21 mouse cellular contexts compared by ENCODE assay signal in the genomic region with DNA sequence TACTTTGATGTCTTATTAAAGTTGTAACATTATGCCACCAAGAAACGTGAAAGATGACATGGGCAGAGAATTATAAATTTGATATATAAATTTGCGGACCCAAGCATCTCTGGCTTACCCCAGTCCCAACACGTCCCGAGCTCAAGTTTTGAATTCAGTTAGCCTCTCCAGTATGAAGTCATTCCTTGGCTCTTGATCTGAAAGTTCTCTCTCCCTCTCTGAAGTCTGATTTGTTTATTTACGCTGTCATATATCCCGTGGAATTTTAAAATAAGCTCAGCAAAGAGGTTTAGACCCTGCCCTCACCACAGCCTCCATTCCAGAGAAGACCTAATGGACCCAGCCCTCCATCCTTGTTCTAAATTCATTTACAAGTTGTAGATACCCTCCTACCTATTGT. TPM values are rescaled to one million over a fixed set of nuclear protein-coding genes. Genes with fewer than 3 reads are reported as not detected.
DNase-seq lines count a peak whose midpoint lies in the region; ATAC-seq and TF ChIP-seq lines count a peak whose summit lies in the region.
"Had no signal": no experiment of that assay in that cellular context is flagged by ENCODE, and none has a peak within 500 bp of the region (broad histone marks: within the 10 kb centered on the region; RNA-seq: fewer than 3 reads in every experiment).

No protein-coding gene starts in this region.

- 51% methylated on average over 6 of the region's 6 CpGs for WGBS in lung, embryonic 14.5 days
- WGBS in lung, embryonic 16.5 days, result 48% methylated on average over 6 of the region's 6 CpGs
- WGBS in lung, adult 2 months, result 51% methylated on average over 6 of the region's 6 CpGs

- no peaks in the 10 kb centered on the region for H3K36me3 ChIP-seq in lung, embryonic 14.5 days (ENCODE audit: insufficient read depth)
- H3K36me3 ChIP-seq in lung, embryonic 16.5 days (ENCODE audit: control insufficient read depth, insufficient read depth, low read length), result no peaks in the 10 kb centered on the region
- H3K36me3 ChIP-seq: embryonic facial prominence, embryonic 13.5 days; embryonic facial prominence, embryonic 15.5 days; forebrain, embryonic 10.5 days; forebrain, embryonic 12.5 days had no signal

- ATAC-seq in lung, embryonic 14.5 days (ENCODE audit: insufficient read depth), result peak; percentile 73; the same call in 1 of the 2 replicates
- ATAC-seq in lung, embryonic 16.5 days (ENCODE audit: low read depth), result peak; percentile 57; the same call in 1 of the 2 replicates
- ATAC-seq: forebrain, embryonic 14.5 days had no signal

- 0 out of 2 replicates have a peak, but pooled peaks cover 6% of the 10 kb centered on the region for H3K4me1 ChIP-seq in lung, embryonic 14.5 days (ENCODE audit: insufficient read depth)
- H3K4me1 ChIP-seq in lung, embryonic 16.5 days (replicated peaks; ENCODE audit: control insufficient read depth, insufficient read depth, low read length), result peaks cover 13% of the 10 kb centered on the region; the same call in 1 of the 2 replicates
- no peaks in the 10 kb centered on the region for H3K4me1 ChIP-seq in lung, adult 2 months (ENCODE audit: control insufficient read depth, insufficient read depth, low read length)
- H3K4me1 ChIP-seq: embryonic facial prominence, embryonic 15.5 days; forebrain, embryonic 12.5 days had no signal

- H3K27ac ChIP-seq in lung, embryonic 14.5 days (ENCODE audit: low read depth), result no peak overlapping the region
- no peak overlapping the region for H3K27ac ChIP-seq in lung, embryonic 16.5 days (ENCODE audit: low read length)
- H3K27ac ChIP-seq: embryonic facial prominence, embryonic 13.5 days; embryonic facial prominence, embryonic 15.5 days; forebrain, embryonic 10.5 days; forebrain, embryonic 12.5 days had no signal

- TF ChIP-seq CTCF in lung, embryonic 14.5 days (IDR thresholded peaks at IDR 0.05; ENCODE audit: low read depth), result no peak
- no peak for TF ChIP-seq CTCF in lung, adult 2 months (IDR thresholded peaks at IDR 0.05; ENCODE audit: insufficient read depth, low read length)

- TF ChIP-seq POLR2A in lung, adult 2 months (IDR thresholded peaks at IDR 0.05; ENCODE audit: borderline replicate concordance, extremely low read depth, low read depth, low read length), result no peak

- H3K9ac ChIP-seq in lung, embryonic 14.5 days, result no peak overlapping the region
- no peak overlapping the region for H3K9ac ChIP-seq in lung, embryonic 16.5 days (ENCODE audit: low read length)
- H3K9ac ChIP-seq: embryonic facial prominence, embryonic 13.5 days; embryonic facial prominence, embryonic 15.5 days; forebrain, embryonic 12.5 days had no signal

- H3K4me2 ChIP-seq in lung, embryonic 14.5 days, result no peak overlapping the region
- no peak overlapping the region for H3K4me2 ChIP-seq in lung, embryonic 16.5 days (ENCODE audit: low read depth, low read length)
- H3K4me2 ChIP-seq: embryonic facial prominence, embryonic 13.5 days; embryonic facial prominence, embryonic 15.5 days; forebrain, embryonic 12.5 days had no signal

- no peaks in the 10 kb centered on the region for H3K9me3 ChIP-seq in lung, embryonic 14.5 days (ENCODE audit: low read depth, low read length)
- no peaks in the 10 kb centered on the region for H3K9me3 ChIP-seq in lung, embryonic 16.5 days (ENCODE audit: control insufficient read depth, low read length)
- H3K9me3 ChIP-seq: embryonic facial prominence, embryonic 13.5 days; embryonic facial prominence, embryonic 15.5 days; forebrain, embryonic 10.5 days; forebrain, embryonic 12.5 days had no signal

- DNase-seq in lung, embryonic 14.5 days, result peak; percentile 73
- no peak for DNase-seq in lung, postnatal 36 days
- DNase-seq in lung, postnatal 14 days, result no peak
- peak; percentile 9 for DNase-seq in lung, postnatal 10 days
- no peak for DNase-seq in lung, adult 2 months
- DNase-seq: adrenal gland, postnatal 25 days; cerebellum, adult 11 months; cerebellum, adult 18-20 months; cerebellum, adult 8-10 months; cerebellum, adult 9-11 months; cerebellum, postnatal 14 days; cerebellum, postnatal 36 days; embryo, embryonic 11 days had no signal

- no peaks in the 10 kb centered on the region for H3K27me3 ChIP-seq in lung, embryonic 14.5 days (ENCODE audit: insufficient read depth, low read length)
- H3K27me3 ChIP-seq in lung, embryonic 16.5 days (ENCODE audit: control insufficient read depth, insufficient read depth, low read depth, low read length), result no peaks in the 10 kb centered on the region
- H3K27me3 ChIP-seq: embryonic facial prominence, embryonic 13.5 days; embryonic facial prominence, embryonic 15.5 days; forebrain, embryonic 12.5 days had no signal

- H3K4me3 ChIP-seq in lung, embryonic 14.5 days (ENCODE audit: low read depth, low read length), result no peak overlapping the region
- no peak overlapping the region for H3K4me3 ChIP-seq in lung, embryonic 16.5 days (ENCODE audit: low read length)
- no peak overlapping the region for H3K4me3 ChIP-seq in lung, adult 2 months (replicated peaks; ENCODE audit: extremely low read depth, low read depth, low read length)
- H3K4me3 ChIP-seq: embryonic facial prominence, embryonic 13.5 days; embryonic facial prominence, embryonic 15.5 days; erythroblast, embryonic 14.5 days; forebrain, embryonic 10.5 days; forebrain, embryonic 12.5 days had no signal

RNA-seq across cellular contexts. Expression of gene Aox1, which starts 39.5 kb away (rescaled TPM):
- 0.41 and 0.72 TPM in 2 replicates for polyA plus RNA-seq in lung, embryonic 14.5 days (2014; fragmentation: Nextera tagmentation; extraction: Ambion mirVana)
- 0.97 TPM in 2 replicates for polyA plus RNA-seq in lung, embryonic 16.5 days (2015; fragmentation: Nextera tagmentation; extraction: Ambion mirVana)
- polyA plus RNA-seq in lung, adult 2 months (2012; rRNA removed), result 9.5 and 18.0 TPM in 2 replicates
- polyA plus RNA-seq: embryonic facial prominence, embryonic 11.5 days; erythroblast, embryonic 14.5 days had no signal

RNA-seq across cellular contexts. Expression of gene Aox3, which starts 43.7 kb away (rescaled TPM):
- 0.91 and 1.1 TPM in 2 replicates for polyA plus RNA-seq in lung, embryonic 14.5 days (2014; fragmentation: Nextera tagmentation; extraction: Ambion mirVana)
- 2.4 and 2.7 TPM in 2 replicates for polyA plus RNA-seq in lung, embryonic 16.5 days (2015; fragmentation: Nextera tagmentation; extraction: Ambion mirVana)
- polyA plus RNA-seq in lung, adult 2 months (2012; rRNA removed), result 23.9 and 41.6 TPM in 2 replicates
- polyA plus RNA-seq: erythroblast, embryonic 14.5 days; forebrain, embryonic 10.5 days had no signal

RNA-seq across cellular contexts. Expression of gene Kctd18, which starts 50.4 kb away (rescaled TPM):
- polyA plus RNA-seq in lung, embryonic 14.5 days (2014; fragmentation: Nextera tagmentation; extraction: Ambion mirVana), result 17.2 and 18.4 TPM in 2 replicates
- polyA plus RNA-seq in lung, embryonic 16.5 days (2015; fragmentation: Nextera tagmentation; extraction: Ambion mirVana), result 17.0 and 17.4 TPM in 2 replicates
- polyA plus RNA-seq in lung, adult 2 months (2012; rRNA removed), result 6.3 and 9.7 TPM in 2 replicates

Comparison
In these comparisons a context has a peak if more than half of its experiments do, and no peak if none do; other contexts are left out.
1. DNase-seq: peak in lung, embryonic 14.5 days (single experiment) and lung, postnatal 10 days (single experiment); none in lung, postnatal 36 days (single experiment), lung, postnatal 14 days (single experiment) and lung, adult 2 months (single experiment).